Mouse (Mus musculus) retina, postnatal 1 day (tissue): ENCODE data around the gene Abcd3.
A peak's percentile ranks its signal among the peaks of the same experiment; 100 is the strongest.
"Not testable (repeated sequence)": the region's sequence is repeated elsewhere in the genome, so short reads cannot be mapped to it uniquely, and the experiment has no call there.

Source experiments
- DNase-seq: peaks from one replicate; pipeline ENCODE4 v3.0.0-alpha.2; 2012

Abcd3 gene

DNA sequence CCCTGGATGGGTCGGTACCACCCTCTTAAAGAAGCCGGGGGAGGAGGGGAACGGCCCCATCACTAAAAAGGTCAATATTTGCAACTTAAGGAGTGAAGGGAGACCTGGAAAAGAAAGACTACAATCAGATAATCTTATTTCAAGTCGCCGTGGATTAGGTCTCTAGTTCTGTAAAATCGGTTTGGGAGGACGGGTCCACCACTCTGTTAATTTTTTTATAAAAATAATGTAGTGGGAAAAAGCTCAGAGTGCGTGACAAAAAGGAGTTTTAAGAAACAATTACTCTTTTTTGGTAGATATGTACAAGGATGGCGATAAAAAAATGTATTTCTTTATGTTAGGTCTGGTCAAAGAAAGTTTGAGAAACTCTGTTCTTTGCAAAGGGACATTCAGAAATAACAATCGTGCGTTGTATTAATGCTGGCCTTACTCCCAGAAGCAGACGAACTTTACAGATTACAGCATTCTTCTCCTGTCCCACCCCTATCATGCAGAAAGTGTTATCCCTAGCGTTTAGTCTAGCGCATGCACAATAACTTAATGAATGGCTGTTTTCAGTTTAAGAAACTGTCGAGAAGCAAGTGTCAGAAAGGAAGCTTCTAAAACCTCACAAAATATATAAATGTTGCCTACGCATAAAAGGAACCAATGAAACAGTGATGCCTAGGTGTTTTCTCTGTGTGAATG lies 590 bp upstream of the Abcd3 start:
- DNase-seq = peak; percentile 28

DNA sequence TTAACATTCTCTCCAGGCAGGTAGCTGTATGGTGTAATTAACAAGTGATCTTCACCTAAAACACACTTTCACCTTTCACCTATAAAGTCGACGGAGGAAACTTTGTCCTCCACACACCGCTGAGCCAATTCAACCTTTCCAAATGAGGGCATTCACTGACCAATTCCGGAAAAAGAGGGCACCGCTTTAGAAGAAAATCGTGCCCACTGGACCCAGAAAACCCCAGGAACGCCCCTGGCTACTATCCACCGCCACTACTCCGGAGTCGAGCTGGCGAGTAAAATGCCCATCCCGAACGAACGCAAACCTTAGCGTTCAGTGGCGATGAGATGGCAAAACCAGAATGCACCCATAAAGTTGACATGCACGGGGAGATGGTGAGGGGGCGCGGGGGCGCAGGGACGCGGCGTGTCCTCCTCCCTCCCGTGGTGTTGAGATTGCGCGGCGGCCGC lies 663 bp downstream of the Abcd3 start:
- no peak for DNase-seq

DNA sequence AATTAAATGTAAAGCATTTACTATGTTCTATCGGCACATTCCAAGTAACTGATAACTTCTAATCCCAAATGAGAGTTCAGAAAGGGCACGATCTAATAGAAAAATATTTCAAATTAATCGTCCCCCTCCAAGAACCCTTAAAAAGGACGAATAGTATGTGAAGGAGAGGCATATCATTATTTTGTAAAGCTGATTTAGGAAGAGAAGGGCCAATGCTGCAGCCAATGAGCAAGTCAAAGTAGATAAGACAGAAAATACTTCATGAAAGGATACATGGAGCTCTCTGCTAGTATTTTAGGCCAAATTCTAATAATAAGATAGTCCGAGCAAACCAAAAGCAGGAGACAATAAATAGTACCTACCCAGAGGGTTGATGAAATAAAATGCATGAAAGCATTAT lies 1.3 kb downstream of the Abcd3 start:
- no peak for DNase-seq

DNA sequence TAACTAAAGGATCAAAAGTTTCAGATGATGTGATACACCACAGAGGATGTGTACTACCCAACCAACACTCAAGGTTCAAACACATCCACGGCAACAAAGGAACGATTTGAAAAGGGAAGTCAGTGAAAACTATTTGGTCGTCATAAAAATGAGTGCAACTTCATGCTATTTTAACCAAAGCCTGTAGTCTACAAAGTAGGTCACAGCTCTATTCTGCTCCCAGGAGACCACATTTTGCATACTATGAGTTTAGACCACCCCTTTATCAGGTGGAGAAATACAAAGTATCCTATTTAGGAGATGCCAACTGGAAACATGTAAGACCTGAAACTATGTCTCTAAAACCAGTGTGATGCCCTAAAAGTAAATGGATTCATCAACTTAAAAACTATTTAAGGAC lies 6.9 kb downstream of the Abcd3 start:
- DNase-seq = no peak

DNA sequence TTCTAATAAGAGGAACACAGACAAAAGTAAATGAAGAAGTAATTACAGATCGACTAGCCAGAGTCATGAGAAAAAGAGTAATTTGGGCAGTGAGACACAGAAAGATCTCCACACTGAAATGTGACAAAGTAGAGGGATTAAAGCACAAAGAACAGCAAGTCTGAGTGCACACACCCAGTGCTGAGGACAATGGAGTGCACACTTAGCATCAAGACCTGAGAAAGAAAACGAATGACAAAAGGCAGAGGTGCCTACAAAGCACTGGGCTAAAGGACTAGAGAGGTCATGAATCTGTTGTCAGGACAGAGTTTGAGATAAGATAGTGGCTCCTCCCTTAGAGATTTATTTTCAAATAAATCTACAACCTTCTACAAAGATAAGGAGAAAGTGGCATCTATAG lies 20.9 kb downstream of the Abcd3 start:
- DNase-seq = no peak

DNA sequence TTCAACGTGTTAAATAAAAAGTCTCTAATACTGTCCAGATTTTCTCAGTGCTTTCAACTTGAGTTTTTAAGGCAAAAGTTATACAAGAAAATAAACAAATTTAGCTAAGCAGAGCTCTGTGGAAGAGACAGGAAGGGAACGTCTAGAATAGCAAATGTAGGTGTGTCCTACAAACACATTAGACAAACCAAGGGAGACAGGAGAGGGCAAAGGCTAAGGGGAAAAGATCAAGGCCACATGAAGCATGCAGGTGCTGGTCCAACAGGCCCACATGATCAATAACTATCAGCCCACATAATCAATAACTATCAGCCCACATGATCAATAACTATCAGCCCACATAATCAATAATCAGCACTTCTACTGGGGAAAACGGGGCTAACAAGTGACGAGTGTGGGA lies 22.9 kb downstream of the Abcd3 start:
- DNase-seq = no peak

DNA sequence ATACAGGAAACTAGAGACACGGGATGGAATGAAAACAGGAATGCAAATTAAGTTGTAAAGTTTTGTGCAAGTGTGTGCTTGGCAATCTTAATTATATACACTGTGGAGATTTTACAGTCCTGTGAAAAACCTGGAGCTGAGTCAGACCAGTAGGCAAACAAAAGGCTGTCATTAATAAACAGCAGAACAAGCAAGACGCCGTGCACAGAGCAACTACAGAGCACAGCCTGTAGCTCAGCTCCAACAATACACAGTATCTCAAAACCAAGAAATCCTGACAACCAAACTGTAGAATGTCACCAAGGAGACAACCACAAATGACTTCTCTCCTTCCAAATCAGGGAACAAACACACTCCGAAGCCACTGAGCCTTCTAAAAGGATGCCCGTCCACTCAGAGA lies 24.7 kb downstream of the Abcd3 start:
- DNase-seq = no peak

DNA sequence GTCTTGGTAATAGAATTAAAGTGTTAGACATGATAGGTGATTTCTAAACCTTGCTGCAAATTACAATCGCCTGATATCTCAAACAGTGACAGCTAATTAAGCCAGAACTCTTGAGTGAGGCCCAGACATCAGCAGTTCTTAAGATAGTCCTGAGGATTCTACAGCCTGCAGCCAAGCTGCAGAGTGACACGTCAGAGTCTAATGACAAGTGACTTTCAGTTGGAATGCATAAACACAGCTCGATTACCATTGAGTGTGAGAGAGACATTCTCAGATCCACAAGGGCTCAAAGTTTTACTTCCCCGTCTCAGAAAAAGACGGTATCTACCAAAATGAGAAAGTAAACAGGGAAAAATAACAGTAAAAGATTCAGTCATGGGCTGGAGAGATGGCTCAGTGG lies 25.3 kb downstream of the Abcd3 start:
- DNase-seq = peak; percentile 5

DNA sequence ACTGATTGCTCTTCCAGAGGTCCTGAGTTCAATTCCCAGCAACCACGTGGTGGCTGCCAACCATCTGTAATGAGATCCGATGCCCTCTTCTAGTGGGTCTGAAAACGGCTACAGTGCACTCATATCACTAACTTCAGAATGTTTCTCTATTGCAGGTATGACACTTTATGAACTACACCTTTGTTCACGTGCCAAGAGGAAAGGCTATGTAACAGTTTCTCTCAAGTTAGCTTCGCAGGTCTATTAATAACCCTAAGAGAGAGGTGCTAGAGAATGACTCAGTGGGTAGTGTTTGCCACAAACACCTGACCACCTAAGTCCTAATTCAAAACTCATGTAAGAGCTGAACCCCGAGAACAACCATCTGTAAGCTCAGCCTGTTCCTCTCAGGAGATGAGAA lies 32.1 kb downstream of the Abcd3 start:
- no peak for DNase-seq

DNA sequence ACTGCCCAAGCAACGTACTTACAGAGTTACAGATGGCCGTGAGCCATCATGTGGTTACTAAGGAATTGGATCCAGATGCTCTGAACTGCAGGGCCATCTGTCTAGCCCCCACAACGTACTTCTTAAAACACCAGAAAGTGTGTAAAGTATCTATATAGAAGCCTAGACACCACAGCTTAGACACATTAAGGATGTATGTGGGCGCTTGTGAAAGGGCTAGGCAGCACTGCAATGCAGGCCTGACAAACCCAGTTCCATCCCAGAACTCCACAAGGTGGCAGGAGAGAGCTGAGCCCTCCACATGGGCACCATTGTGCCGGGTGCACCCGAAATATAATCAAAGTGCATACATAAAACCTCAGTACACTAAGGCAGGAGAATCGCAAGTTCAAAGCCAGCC lies 37.2 kb downstream of the Abcd3 start:
- DNase-seq = peak; percentile 39

DNA sequence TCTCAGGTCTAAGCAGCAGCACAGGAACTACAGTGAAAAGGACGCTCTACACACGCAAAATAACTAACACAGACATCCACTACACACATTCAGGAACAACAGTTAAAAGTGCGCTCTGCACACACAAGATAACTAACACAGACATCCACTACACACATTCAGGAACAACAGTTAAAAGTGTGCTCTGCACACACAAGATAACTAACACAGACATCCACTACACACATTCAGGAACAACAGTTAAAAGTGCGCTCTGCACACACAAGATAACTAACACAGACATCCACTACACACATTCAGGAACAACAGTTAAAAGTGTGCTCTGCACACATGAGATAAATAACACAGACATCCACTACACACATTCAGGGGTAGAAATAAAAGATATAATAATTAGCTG lies 41.8 kb downstream of the Abcd3 start:
- not testable (repeated sequence) for DNase-seq

DNA sequence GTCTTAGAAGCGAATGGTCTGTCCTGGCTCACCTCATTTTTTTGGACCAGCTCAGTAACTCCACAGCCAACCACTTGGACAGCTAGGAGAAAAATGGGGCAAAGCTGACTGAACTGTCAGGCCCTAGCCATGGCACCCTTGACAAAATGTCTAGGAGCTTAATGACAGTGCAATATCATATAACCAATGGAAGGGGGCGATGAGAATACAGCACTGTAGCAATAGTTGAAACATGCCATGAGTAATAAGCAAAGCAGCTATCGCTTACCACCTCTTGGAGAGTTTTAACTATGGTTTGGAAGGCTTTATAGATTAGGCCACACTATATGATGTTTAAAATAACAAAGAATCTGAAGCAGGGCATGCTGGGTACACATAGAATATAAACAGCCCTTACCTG lies 46.3 kb downstream of the Abcd3 start:
- DNase-seq = no peak

DNA sequence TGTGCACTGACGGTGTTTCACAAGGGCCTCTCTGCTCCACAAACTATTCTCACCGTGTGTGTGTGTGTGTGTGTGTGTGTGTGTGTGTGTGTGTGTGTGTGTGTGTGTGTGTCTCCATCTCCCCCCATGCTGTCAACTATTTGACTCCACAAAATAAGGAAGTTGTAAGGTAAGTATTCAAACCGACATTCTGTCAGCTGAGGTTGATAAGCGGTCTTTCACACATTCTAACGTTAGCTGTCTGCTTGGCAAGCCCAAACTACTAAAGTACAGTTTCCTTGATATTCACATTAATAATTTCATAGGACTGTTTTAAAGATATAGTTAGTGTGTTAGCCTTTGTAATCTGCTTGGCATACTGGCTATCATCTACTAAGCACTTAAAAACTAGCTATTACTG lies 48.3 kb downstream of the Abcd3 start:
- DNase-seq = no peak

DNA sequence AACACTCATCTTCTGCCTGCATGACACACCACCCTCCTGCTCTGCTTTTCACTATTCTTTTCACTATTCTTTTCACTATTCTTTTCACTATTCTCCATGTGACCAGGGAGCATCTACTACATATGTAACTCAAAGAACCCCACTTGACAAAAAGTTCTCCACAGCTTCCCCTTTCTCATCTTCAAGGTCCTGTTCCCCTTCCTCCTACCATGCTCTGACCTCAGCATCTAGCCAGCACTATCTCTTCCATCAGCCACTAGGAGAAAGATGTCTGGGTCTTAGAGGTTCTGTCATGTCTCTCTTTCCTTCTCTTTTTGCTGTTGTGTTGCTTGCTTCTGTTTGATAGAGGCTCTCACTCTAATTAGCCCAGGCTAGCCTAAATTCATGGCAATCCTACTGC lies 49.1 kb downstream of the Abcd3 start:
- DNase-seq = no peak

DNA sequence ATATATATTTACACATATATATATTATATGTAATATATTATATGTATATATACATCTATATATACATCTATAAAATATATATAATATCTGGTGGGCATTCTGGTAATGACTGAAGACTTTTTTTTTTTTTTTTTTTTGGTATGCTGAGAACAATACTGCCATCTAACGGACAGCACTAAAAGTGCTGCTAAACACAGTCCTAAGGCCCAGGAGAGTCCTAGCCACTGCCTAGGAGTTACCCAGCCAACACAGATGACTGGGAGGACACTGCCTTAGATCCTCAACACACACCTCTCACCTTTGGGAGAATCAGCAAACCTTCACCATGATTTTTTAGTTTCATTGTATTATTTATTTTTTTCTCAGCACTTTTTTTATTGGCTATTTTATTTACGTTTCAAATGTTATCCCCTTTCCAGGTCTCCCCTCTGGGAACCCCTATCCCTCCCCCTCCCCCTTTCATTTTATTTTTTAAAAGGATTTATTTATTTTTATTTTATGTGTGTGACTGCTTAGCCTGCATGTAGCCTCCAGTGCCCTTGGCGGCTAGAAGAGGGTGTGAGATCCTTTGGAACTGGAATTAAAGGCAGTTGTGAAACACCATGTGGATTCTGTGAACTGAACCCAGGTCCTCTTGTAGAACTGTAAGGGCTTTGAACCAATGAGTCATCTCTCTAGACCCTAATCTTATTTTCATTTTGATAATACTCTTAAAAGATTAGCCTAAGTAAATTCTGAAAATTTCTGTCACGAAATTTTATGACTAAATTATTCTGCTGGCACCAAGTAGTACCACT lies 52.8 kb downstream of the Abcd3 start:
- DNase-seq = peak; percentile 53

DNA sequence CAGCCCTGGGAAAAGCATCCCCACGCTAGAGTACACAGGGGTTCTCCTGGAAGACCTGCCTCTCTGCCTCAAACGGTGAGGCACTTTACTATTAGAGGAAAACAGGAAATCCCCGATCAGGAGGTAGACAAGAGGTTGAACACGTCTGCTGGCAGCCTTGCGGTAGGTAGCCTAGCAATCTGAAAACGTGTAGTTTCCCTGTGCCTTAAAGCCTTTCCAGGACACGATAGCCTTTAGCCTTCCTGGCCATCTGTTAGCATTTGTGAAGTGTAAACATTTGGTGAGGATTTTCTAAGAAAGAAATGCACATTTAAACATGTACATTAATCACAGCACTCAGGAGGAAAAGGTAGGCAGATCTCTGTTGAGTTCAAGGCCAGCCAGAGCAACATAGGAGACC lies 56.7 kb downstream of the Abcd3 start:
- no peak for DNase-seq

DNA sequence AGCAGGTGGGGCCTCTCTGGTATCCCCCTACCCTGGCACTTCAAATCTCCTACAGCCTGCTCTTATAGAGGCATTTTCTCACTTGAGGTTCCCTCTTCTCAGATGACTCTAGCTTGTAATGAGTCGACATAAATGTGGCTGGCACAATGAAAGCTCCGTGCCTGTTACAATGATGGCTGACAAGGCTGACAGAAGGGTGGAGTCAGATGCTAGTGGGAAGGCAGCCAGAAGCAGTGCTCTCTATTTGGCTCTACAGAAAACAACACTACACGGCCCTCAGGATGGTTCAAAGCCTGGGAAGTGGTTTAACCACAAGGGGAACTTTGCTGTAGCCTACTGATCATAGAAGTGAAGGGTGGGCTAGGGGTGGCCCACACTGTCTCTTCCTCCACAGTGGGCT lies 60.0 kb downstream of the Abcd3 start:
- no peak for DNase-seq

DNA sequence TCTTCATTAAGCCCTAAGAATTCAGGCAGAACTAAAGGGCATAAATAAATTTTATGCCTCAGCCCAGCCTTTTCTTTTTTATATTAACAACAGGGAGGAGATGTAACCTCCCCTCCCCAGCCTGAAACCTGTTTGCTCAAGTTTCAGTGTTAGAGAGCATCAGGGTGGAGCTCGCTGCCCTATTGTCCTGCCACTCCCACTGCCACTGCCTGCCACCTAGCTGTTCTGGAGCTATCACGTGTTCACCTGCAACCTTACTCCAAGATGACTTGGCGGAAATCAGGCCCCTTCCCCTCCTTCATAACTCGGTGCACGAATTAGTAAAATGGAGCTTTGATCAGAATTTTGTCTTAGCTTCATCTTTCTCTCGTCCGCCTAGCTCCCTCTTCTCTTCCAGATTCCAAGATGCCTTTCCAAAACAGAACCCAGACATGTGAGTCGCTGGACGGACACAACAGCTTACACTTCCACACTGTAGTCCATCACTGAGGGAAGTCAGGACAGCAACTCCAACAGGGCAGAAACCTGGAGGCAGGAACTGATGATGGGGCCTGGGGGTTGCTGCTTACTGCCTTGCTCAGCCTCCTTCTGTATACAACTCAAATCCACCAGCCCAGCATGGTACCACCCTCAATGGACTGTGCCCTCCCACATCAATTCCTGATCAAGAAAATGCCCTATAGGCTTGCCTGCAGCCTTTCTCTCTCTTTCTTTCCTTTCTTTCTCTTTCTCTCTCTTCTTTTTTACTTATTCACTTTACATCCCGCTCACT lies 60.6 kb downstream of the Abcd3 start:
- DNase-seq = not testable (repeated sequence)

DNA sequence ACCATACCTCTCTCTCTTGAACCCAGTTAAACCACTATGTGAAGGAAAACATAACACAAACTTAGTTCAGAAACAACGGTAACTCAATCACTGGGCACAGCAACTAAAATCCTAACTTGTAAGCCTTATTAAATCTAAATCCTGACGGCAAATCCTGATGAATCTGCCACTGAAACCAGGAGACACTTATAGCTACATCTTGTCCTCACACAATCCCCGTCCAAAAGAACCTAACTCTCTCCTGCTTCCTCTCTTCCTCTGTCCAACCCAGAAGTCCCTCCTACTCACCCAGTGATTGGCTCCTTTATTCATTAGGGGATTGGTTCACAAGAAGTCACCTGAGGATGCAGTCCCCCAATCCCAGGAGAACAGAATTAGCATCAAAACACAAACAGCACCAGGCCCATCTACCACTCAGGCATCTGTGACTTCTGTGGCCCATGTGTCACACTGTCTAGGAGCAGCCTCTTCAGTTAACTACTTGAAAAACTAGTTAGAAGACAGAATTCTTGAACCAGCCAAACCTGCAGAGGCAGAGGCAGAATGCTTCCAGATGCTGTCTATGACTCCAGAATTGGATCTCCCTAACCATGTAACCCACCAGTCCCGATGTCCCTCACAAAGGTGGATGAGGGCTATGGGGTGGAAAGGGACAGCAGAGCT lies 73.8 kb downstream of the Abcd3 start:
- not testable (repeated sequence) for DNase-seq

DNA sequence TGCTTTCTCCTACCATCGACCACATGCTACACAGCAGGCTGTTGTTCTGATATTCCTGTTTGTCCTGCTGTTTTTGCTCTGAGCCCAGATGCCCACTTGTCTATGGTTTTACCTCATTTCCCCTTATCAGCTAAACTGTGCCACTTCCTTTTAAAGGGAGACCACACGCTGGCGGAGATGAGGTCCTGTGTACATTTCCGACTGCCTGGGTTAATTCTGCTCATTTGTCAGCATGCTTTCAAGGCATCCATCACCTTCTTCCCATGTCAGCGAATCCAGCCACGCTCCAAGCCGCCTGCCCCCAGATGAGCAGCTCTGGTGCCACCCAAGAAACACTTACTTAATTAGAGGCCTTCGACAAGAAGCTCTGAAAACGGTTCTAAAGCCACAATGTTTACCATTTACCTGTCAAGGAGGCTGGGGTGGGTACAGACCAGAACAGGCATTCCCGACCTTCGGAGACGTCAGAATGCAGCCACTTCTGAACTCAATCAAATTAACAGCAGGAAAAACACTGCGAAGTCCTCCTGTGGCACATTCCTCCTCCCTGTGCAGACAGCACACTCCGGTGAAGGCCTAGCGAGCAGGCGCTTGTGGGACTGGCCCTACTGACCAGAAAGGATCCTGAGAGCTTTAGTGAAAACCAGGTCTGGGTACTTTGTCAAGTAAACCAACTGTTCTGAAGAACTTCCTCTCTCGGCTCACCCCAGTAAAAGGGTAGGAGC lies 75.5 kb downstream of the Abcd3 start:
- no peak for DNase-seq

DNA sequence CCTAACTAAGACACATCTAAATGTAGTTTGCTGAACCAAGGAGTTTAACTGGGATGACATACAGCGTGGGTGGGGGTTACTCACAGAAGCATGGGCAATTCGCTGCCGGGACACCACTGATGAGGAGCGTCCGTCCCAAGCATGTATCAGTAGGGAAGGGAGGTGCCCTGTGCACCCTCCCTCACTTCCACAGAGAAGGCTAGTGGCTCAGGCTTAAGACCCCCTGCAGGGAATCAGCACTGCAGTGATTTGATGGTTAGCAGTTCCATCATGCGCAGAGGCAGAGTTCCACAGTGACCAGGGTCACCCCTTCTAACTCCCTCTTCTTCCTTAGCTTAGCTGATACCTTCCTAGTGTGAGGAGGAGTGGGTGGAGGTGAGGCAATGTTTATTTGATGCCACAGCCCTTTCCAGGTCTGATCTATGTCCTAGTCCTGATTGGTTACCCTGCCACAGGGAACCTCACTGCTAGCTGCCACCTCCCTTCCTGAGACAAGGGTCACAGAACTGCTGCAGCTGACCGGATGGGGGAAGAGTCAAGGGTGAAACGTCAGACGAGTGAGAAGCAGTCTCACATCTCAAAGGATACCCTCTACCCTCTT lies 76.3 kb downstream of the Abcd3 start:
- no peak for DNase-seq

DNA sequence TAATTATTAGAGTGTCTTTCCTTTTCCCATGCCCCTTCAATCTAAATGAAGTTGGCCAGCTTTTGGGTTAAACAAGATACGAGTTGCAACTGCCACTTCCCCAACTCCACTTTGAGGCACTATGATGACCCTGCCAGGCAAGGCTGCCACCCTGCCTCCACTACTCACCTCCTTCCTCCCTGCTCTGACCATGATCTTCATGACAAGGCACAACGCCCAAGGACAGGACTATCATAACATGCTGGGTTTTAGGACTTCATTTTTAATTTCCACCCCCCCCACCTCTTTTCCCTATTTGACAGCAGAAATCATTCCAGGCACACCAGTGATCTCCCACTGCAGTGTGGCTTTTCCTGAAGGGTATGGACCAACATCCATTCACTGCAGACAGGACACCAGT lies 77.2 kb downstream of the Abcd3 start:
- no peak for DNase-seq
